Mouse (Mus musculus): ENCODE measurements around the gene Bloc1s5. TPM values are rescaled to one million over a fixed set of nuclear protein-coding genes. Genes with fewer than 3 reads are reported as not detected.

The Bloc1s5 gene
- polyA plus RNA-seq, 1 experiment from 2014 or later: 13.9 TPM

DNA sequence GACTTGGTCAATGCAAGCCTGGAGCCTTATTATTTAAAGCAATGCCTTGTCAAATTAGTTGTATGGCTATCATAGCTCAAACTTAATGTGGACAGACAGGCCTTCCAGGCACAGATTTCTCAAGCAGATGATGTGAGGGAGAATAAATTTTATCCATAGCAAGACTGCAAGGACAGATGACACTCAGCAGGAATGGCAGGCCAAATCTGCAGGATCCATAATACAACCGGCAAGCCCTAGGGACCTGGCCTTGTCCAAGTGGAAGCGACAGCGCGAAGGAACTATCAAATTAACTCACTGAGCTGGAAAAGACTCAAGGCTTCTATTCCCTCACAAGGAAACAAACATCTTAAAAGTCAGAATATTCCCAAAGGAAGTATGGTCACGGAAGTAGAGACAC is 6.1 kb upstream of the Bloc1s5 start:
- H3K27me3 ChIP-seq (ENCODE audit: insufficient read depth, low read length): no peaks in the 10 kb centered on the region
- no peak overlapping the region for H3K4me2 ChIP-seq (ENCODE audit: low read depth, low read length)
- no peak overlapping the region for H3K27ac ChIP-seq (ENCODE audit: low read depth)
- H3K4me3 ChIP-seq (ENCODE audit: low read depth, low read length): no peak overlapping the region
- DNase-seq: no peak
- H3K9me3 ChIP-seq (ENCODE audit: low read length): no peaks in the 10 kb centered on the region
- WGBS (ENCODE audit: insufficient replicate concordance): 93% methylated on average over 5 of the region's 5 CpGs
- H3K36me3 ChIP-seq (replicated peaks; ENCODE audit: insufficient read depth, low read length): peaks cover 19% of the 10 kb centered on the region
- no peaks in the 10 kb centered on the region for H3K4me1 ChIP-seq (ENCODE audit: insufficient read depth)
- no peak for TF ChIP-seq CTCF (IDR thresholded peaks at IDR 0.05; ENCODE audit: low read depth)
- TF ChIP-seq EP300 (IDR thresholded peaks at IDR 0.05; ENCODE audit: low read depth): no peak
- no peak overlapping the region for H3K9ac ChIP-seq (replicated peaks)
- ATAC-seq: no peak

GRCm38 (mm10) chr13:38638694-38639093 is 3.8 kb upstream of the Bloc1s5 start:
- WGBS (ENCODE audit: insufficient replicate concordance): 65% methylated on average over 11 of the region's 11 CpGs

DNA sequence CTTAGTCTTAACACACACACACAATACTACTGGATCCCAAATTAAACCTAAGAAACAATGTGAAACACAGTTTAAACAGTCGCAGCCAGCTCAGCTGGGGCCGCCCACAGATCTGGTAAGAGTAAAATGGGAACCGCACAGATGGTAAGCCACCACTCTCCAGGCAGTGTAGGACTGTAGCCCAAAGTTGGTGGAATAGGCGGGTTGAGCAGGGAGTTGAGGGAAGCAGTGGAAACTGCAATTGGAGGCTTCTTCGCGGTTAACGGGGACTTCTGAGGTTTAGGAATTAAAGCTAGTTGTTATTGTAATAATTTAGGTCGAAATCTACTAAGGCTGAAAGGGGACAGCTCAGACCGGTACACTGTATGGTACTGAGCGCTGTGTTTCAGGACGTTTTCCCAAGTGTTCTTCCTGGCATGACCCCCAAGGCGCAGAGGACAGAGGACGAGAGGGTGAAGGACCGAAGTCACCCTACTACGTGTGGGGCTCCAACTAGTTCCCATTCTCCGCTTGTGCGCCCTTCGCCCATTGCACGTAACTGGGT is 581 bp downstream of the Bloc1s5 start:
- Histone ChIP-seq H3K27me3 (ENCODE audit: insufficient read depth, low read length) (no peaks in the 10 kb centered on the region), H3K9ac (replicated peaks) (peak overlapping the region; percentile 76), H3K27ac (ENCODE audit: low read depth) (peak overlapping the region; percentile 86), H3K4me3 (ENCODE audit: low read depth, low read length) (peak overlapping the region; percentile 79), H3K36me3 (replicated peaks; ENCODE audit: insufficient read depth, low read length) (peaks cover 6% of the 10 kb centered on the region; the same call in 1 of the 2 replicates), H3K9me3 (ENCODE audit: low read length) (no peaks in the 10 kb centered on the region), H3K4me1 (ENCODE audit: insufficient read depth) (peaks cover 31% of the 10 kb centered on the region), H3K4me2 (ENCODE audit: low read depth, low read length) (peak overlapping the region; percentile 77)
- DNase-seq (no peak), ATAC-seq (peak; percentile 57)
- no peak for TF ChIP-seq CTCF (IDR thresholded peaks at IDR 0.05; ENCODE audit: low read depth)
- TF ChIP-seq EP300 (IDR thresholded peaks at IDR 0.05; ENCODE audit: low read depth): no peak
- under 1% methylated on average over 19 of the region's 19 CpGs for WGBS (ENCODE audit: insufficient replicate concordance)

More at GRCm38 (mm10) chr13:38638694-38639093, 3.8 kb upstream of the Bloc1s5 start:
- no peak overlapping the region for H3K4me2 ChIP-seq (ENCODE audit: low read depth, low read length)
- no peaks in the 10 kb centered on the region for H3K9me3 ChIP-seq (ENCODE audit: low read length)
- TF ChIP-seq EP300 (IDR thresholded peaks at IDR 0.05; ENCODE audit: low read depth) (no peak), CTCF (IDR thresholded peaks at IDR 0.05; ENCODE audit: low read depth) (no peak)
- H3K9ac ChIP-seq (replicated peaks): no peak overlapping the region
- H3K36me3 ChIP-seq (replicated peaks; ENCODE audit: insufficient read depth, low read length): peaks cover 3% of the 10 kb centered on the region
- ATAC-seq (no peak), DNase-seq (no peak)
- no peaks in the 10 kb centered on the region for H3K27me3 ChIP-seq (ENCODE audit: insufficient read depth, low read length)
- peaks cover 9% of the 10 kb centered on the region for H3K4me1 ChIP-seq (ENCODE audit: insufficient read depth)
- no peak overlapping the region for H3K4me3 ChIP-seq (ENCODE audit: low read depth, low read length)
- no peak overlapping the region for H3K27ac ChIP-seq (ENCODE audit: low read depth)

DNA sequence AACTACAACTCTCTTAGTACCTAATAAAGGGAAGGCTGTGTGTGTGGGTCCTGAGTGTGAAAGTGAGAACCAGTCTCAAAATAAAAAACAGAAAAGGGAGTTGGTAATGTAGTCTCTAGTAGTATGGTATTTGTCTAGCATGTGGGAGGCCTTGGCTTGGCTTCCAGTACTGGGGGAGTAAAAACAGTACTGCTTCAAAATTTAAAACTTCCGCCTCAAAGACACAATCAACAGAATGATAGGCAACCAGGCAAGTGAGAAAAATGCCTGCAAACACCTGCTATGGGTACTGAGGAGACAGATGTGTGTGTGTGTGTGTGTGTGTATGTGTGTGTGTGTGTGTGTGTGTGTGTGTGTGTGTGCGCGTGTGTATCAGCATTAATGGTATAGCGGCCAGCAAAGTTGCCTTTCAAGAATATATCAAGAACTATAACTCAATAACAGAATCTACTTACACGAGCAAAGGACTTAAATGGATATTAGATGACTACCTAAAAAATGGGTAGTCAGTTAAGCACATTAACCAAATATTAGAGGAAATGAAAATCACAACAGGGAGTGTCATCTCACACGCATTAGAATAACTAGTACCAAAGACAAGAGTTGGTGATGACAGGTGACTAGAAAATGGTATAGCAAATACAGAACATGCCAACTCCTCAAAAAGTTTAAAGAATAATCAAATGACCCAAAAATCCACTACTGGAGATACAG is 1.5 kb downstream of the Bloc1s5 start:
- Histone ChIP-seq H3K4me2 (ENCODE audit: low read depth, low read length) (peak overlapping the region; percentile 77), H3K4me3 (ENCODE audit: low read depth, low read length) (peak overlapping the region; percentile 79), H3K9me3 (ENCODE audit: low read length) (no peaks in the 10 kb centered on the region), H3K36me3 (replicated peaks; ENCODE audit: insufficient read depth, low read length) (peaks cover 6% of the 10 kb centered on the region; the same call in 1 of the 2 replicates), H3K4me1 (ENCODE audit: insufficient read depth) (peaks cover 31% of the 10 kb centered on the region), H3K27ac (ENCODE audit: low read depth) (peak overlapping the region; percentile 86), H3K27me3 (ENCODE audit: insufficient read depth, low read length) (no peaks in the 10 kb centered on the region), H3K9ac (replicated peaks) (peak overlapping the region; percentile 76; the same call in 1 of the 2 replicates)
- TF ChIP-seq CTCF (IDR thresholded peaks at IDR 0.05; ENCODE audit: low read depth) (no peak), EP300 (IDR thresholded peaks at IDR 0.05; ENCODE audit: low read depth) (no peak)
- 74% methylated on average over 6 of the region's 6 CpGs for WGBS (ENCODE audit: insufficient replicate concordance)
- no peak for DNase-seq
- no peak for ATAC-seq

DNA sequence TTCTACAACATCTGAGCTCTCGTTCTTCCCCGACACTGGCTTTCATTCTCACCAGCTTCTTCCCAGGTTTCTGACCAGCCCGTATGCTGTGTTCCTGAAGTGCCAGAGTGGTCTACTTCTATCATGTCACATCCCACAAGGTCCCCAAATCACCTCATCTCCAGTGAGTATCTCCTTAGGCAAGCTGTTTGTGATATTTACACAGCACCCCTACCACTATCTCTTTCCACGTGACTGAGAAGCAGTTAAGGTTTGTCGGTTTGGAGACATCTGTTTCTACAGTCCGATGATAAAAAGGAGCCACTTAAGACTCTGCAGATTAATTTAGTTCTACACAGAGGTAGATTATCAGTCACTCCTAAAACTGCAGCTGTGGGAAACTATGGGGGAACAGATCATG is 2.4 kb downstream of the Bloc1s5 start:
- H3K36me3 ChIP-seq (replicated peaks; ENCODE audit: insufficient read depth, low read length): peaks cover 6% of the 10 kb centered on the region; the same call in 1 of the 2 replicates
- 0 out of 2 replicates have a peak overlapping the region, but pooled peaks have one; percentile 27 for H3K9ac ChIP-seq (replicated peaks)
- no peaks in the 10 kb centered on the region for H3K27me3 ChIP-seq (ENCODE audit: insufficient read depth, low read length)
- H3K4me3 ChIP-seq (ENCODE audit: low read depth, low read length): no peak overlapping the region
- ATAC-seq: peak; percentile 24
- peak overlapping the region; percentile 45; the same call in 1 of the 2 replicates for H3K27ac ChIP-seq (ENCODE audit: low read depth)
- DNase-seq: no peak
- no peaks in the 10 kb centered on the region for H3K9me3 ChIP-seq (ENCODE audit: low read length)
- H3K4me1 ChIP-seq (ENCODE audit: insufficient read depth): peaks cover 31% of the 10 kb centered on the region
- WGBS (ENCODE audit: insufficient replicate concordance): 45% methylated on average over 6 of the region's 6 CpGs
- TF ChIP-seq CTCF (IDR thresholded peaks at IDR 0.05; ENCODE audit: low read depth) (no peak), EP300 (IDR thresholded peaks at IDR 0.05; ENCODE audit: low read depth) (peak; percentile 99)
- H3K4me2 ChIP-seq (ENCODE audit: low read depth, low read length): peak overlapping the region; percentile 77; the same call in 1 of the 2 replicates

GRCm38 (mm10) chr13:38626229-38626525 is 8.7 kb downstream of the Bloc1s5 start:
- Histone ChIP-seq H3K9ac (replicated peaks) (no peak overlapping the region), H3K4me1 (ENCODE audit: insufficient read depth) (peaks cover 8% of the 10 kb centered on the region), H3K4me2 (ENCODE audit: low read depth, low read length) (no peak overlapping the region), H3K4me3 (ENCODE audit: low read depth, low read length) (no peak overlapping the region), H3K36me3 (replicated peaks; ENCODE audit: insufficient read depth, low read length) (peaks cover 10% of the 10 kb centered on the region; the same call in 1 of the 2 replicates), H3K27me3 (ENCODE audit: insufficient read depth, low read length) (no peaks in the 10 kb centered on the region), H3K27ac (ENCODE audit: low read depth) (no peak overlapping the region), H3K9me3 (ENCODE audit: low read length) (no peaks in the 10 kb centered on the region)
- 48% methylated on average over 6 of the region's 6 CpGs for WGBS (ENCODE audit: insufficient replicate concordance)
- DNase-seq: no peak
- no peak for TF ChIP-seq CTCF (IDR thresholded peaks at IDR 0.05; ENCODE audit: low read depth)
- TF ChIP-seq EP300 (IDR thresholded peaks at IDR 0.05; ENCODE audit: low read depth): no peak
- ATAC-seq: no peak

All from liver, postnatal 0 days (tissue).